Mouse (Mus musculus): Measurements from ENCODE around the gene Pepd.

DNA sequence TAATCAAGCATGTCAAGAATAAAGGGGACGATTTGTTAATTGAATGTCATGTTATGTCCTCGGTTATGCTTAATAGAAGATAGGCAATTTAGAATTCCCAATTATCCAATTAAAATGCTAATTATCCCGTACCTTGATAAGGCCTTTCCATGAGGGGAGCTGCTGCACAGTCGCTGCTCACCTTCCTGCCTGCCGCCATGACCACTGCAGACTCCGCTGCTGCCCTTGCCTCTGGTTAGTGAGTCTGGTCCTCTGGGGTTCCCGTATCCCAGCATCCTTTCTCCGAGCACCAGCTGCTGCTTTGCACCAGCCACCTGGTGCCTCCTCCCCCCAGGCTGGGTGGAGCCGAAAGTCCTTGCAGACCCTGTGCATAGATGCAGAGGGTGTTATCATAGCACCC is 101.0 kb downstream of the Pepd start:
- no peak for TF ChIP-seq CTCF (IDR thresholded peaks at IDR 0.05)
- no peak for TF ChIP-seq EP300 (IDR thresholded peaks at IDR 0.05; ENCODE audit: insufficient read depth, low read depth, low read length)
- TF ChIP-seq POLR2A (IDR thresholded peaks at IDR 0.05; ENCODE audit: insufficient read depth, low read depth, low read length) = no peak

All from heart, adult 2 months (tissue).